Mouse (Mus musculus) retina, postnatal 1 day (tissue): Measurements from ENCODE around the gene Btbd3.

Experiments
- DNase-seq: peaks from one replicate; pipeline ENCODE4 v3.0.0-alpha.2; 2012

Gene Btbd3

GRCm38 (mm10) chr2:138551516-138551915 lies 295.2 kb downstream of the Btbd3 start:
- no peak for DNase-seq

GRCm38 (mm10) chr2:138555106-138555862 lies 298.9 kb downstream of the Btbd3 start:
- DNase-seq = no peak

GRCm38 (mm10) chr2:138585930-138586329 lies 329.6 kb downstream of the Btbd3 start:
- DNase-seq = no peak

GRCm38 (mm10) chr2:138587335-138587734 lies 331.0 kb downstream of the Btbd3 start:
- no peak for DNase-seq

- no peak for DNase-seq
Observed at GRCm38 (mm10) chr2:138587795-138588545, 331.6 kb downstream of the Btbd3 start.

- no peak for DNase-seq
Observed at GRCm38 (mm10) chr2:138589105-138589504, 332.7 kb downstream of the Btbd3 start.

GRCm38 (mm10) chr2:138590307-138590706 lies 333.9 kb downstream of the Btbd3 start:
- no peak for DNase-seq

GRCm38 (mm10) chr2:138612361-138612760 lies 356.0 kb downstream of the Btbd3 start:
- DNase-seq = no peak

- DNase-seq = no peak
Observed at GRCm38 (mm10) chr2:138617501-138617900, 361.1 kb downstream of the Btbd3 start.
